Mouse (Mus musculus) neural tube, embryonic 14.5 days (tissue): Measurements from ENCODE around the gene Mpv17. TPM values are rescaled to one million over a fixed set of nuclear protein-coding genes. Genes with fewer than 3 reads are reported as not detected.

Experiments used
- ATAC-seq: fragments of 200-750 bp; cut with Nextera tagmentation; 2 replicates; pipeline ENCODE4 v1.8.0; 2017; ENCODE audit warnings: low read depth, mild to moderate bottlenecking, moderate TSS enrichment, moderate library complexity
- H3K27ac ChIP-seq: fragments of 300-500 bp; sonication (generic); 2 replicates; pipeline ENCODE4 v1.5.1; 2014; ENCODE audit warnings: low read depth, mild to moderate bottlenecking, control low read depth, low read length, moderate library complexity, mixed read lengths
- H3K27me3 ChIP-seq: fragments of 300-500 bp; sonication (generic); 2 replicates; pipeline ENCODE4 v1.6.1; 2014; ENCODE audit warnings: low read length; ENCODE audit not compliant: control insufficient read depth, insufficient read depth
- H3K36me3 ChIP-seq: fragments of 300-500 bp; sonication (generic); 2 replicates; pipeline ENCODE4 v1.6.1; 2014; ENCODE audit warnings: low read length, mixed read lengths; ENCODE audit not compliant: control insufficient read depth, insufficient read depth
- H3K4me1 ChIP-seq: fragments of 300-500 bp; sonication (generic); 2 replicates; pipeline ENCODE4 v1.6.1; 2014; ENCODE audit warnings: low read length; ENCODE audit not compliant: control insufficient read depth, insufficient read depth
- H3K4me2 ChIP-seq: fragments of 300-500 bp; sonication (generic); 2 replicates; pipeline ENCODE4 v1.6.1; 2014; ENCODE audit warnings: mild to moderate bottlenecking, low read depth, low read length, control low read depth
- H3K4me3 ChIP-seq: fragments of 300-500 bp; sonication (generic); 2 replicates; pipeline ENCODE4 v1.5.1; 2014; ENCODE audit warnings: low read depth, low read length, control low read depth, mixed read lengths
- H3K9ac ChIP-seq: fragments of 300-500 bp; sonication (generic); replicated peaks from 2 replicates; pipeline ENCODE4 v1.6.1; 2014; ENCODE audit warnings: low read depth, mild to moderate bottlenecking, control low read depth, low read length, mixed read lengths
- H3K9me3 ChIP-seq: fragments of 300-500 bp; sonication (generic); 2 replicates; pipeline ENCODE4 v1.6.1; 2016; ENCODE audit warnings: low read length; ENCODE audit not compliant: control insufficient read depth
- WGBS: fragments of 180-500 bp; shearing (Covaris S2); extraction: QIAGEN DNeasy Blood & Tissue Kit; methylation state at CpG from one replicate; pipeline ENCODE4 v1.1.7; 2014; 5-methylcytosine and 5-hydroxymethylcytosine counted together
- polyA plus RNA-seq: library from polyadenylated mRNA; unstranded; fragments of >200 nt; fragmentation: Nextera tagmentation; extraction: Ambion mirVana; gene quantifications from 2 replicates; pipeline ENCODE4 v1.2.1, GENCODE M21; 2014

Gene Mpv17
- 58.3 and 58.4 TPM in 2 replicates for polyA plus RNA-seq

DNA sequence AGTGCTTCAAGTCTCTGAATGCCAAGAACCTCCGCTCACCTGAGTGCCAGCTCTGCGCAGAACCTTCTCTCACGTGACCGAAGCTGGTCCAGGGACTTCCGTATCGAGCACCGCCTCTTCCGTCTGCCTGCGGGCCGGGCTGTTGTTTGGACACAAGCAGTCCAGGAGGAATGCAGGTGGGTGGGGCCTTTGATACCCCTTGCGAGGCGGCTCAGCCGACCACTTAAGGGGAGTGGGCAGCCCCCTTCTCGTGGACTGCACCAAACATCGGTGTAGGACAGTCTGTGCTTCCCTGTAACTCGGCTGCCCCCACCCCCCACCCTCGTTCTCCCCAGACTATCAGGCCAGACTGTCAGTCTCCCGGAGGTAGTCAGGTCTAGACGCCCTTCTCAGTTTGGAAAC is at the start of gene Mpv17:
Mpv17 (minus strand) TSS at position 100 of the 402 bp plus-strand sequence.
- peak within 1 kb of the TSS; percentile 67 for H3K4me2 ChIP-seq
- H3K27me3 ChIP-seq = no peaks in the 10 kb centered on the region
- no peak within 1 kb of the TSS for H3K27ac ChIP-seq
- H3K36me3 ChIP-seq = peaks cover 27% of the 10 kb centered on the region
- ATAC-seq = peak; percentile 97
- no peaks in the 10 kb centered on the region for H3K9me3 ChIP-seq
- peak within 1 kb of the TSS; percentile 54 for H3K9ac ChIP-seq
- H3K4me1 ChIP-seq = peaks cover 12% of the 10 kb centered on the region
- WGBS = under 1% methylated on average over 19 of the region's 19 CpGs
- peak within 1 kb of the TSS; percentile 51 for H3K4me3 ChIP-seq

DNA sequence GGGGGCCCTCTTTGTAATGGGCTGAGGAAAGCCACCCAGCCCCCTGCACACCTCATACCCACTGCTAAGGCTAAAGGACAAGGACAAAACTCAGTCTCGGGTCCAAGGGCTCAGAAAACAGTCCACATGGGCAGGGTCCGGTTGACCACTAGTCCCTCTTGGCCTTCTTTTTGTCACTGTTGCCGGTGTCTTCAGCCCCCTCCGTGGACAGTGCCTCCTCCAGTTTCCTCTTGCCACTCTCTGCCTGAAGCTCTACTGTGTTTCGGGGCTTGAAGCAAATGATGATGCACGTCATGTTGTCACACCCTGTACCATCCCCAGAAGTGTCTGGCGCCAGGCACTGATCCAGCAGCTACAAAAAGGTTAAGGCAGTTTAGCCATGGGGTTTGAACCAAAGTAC is 48.9 kb upstream of the Mpv17 start:
- WGBS = 82% methylated on average over 7 of the region's 7 CpGs
- peak overlapping the region; percentile 84; the same call in 1 of the 2 replicates for H3K9ac ChIP-seq
- no peaks in the 10 kb centered on the region for H3K27me3 ChIP-seq
- peak overlapping the region; percentile 80 for H3K4me3 ChIP-seq
- peaks cover 5% of the 10 kb centered on the region for H3K9me3 ChIP-seq
- no peak for ATAC-seq
- peaks cover 54% of the 10 kb centered on the region for H3K36me3 ChIP-seq
- peaks cover 18% of the 10 kb centered on the region; the same call in 1 of the 2 replicates for H3K4me1 ChIP-seq
- H3K4me2 ChIP-seq = peak overlapping the region; percentile 69
- H3K27ac ChIP-seq = 0 out of 2 replicates have a peak overlapping the region, but pooled peaks have one; percentile 75

DNA sequence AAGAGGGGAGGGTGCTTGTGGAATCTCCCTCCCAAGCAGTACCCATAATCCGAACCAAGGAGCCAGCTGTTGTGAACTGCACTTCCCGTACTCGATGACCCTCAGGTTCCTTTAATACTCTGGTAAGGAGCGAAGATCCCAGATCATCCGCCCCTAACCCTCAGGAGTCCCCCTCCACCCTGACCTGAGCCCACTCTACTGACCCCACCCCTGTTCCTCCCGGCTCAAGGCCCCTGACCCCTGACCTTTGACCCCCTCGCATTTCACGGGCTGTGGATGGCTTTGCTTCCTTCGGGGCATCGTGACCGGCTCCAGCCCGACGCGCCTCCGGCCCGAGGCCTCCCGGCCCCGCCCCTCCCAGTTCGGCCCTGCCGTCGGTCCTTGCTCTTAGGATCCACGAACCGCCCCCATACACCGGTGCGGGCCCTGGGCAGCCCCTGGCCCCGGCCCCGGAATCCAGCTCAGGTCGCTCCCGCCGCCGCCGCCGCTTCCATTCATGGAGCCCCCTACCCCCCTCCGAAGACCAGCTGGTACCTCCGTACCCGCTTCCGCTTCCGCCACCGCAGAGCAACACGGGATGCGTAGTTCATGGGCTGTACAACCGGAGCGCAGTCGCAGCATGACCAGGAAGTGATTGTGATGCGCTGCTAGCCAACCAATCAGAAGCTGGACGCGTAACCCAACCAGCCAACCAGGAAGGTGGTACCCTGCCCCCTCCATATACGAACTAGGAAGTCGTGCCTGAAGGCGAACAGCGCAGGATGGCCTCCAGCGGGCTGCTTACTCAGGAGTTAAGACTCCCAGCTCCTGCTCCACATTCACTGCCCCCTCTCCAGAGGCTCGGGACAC is 47.9 kb upstream of the Mpv17 start, which contains the start of gene Zfp513:
Zfp513 (minus strand) TSS at position 562 of the 849 bp plus-strand sequence.
- Histone ChIP-seq H3K36me3 (peaks cover 61% of the 10 kb centered on the region), H3K9ac (peak within 1 kb of the TSS; percentile 84), H3K27me3 (no peaks in the 10 kb centered on the region), H3K4me1 (peaks cover 18% of the 10 kb centered on the region; the same call in 1 of the 2 replicates), H3K4me3 (peak within 1 kb of the TSS; percentile 80), H3K4me2 (peak within 1 kb of the TSS; percentile 84), H3K27ac (peak within 1 kb of the TSS; percentile 84), H3K9me3 (peaks cover 5% of the 10 kb centered on the region)
- peak; percentile 97 for ATAC-seq
- under 1% methylated on average over 52 of the region's 53 CpGs for WGBS

DNA sequence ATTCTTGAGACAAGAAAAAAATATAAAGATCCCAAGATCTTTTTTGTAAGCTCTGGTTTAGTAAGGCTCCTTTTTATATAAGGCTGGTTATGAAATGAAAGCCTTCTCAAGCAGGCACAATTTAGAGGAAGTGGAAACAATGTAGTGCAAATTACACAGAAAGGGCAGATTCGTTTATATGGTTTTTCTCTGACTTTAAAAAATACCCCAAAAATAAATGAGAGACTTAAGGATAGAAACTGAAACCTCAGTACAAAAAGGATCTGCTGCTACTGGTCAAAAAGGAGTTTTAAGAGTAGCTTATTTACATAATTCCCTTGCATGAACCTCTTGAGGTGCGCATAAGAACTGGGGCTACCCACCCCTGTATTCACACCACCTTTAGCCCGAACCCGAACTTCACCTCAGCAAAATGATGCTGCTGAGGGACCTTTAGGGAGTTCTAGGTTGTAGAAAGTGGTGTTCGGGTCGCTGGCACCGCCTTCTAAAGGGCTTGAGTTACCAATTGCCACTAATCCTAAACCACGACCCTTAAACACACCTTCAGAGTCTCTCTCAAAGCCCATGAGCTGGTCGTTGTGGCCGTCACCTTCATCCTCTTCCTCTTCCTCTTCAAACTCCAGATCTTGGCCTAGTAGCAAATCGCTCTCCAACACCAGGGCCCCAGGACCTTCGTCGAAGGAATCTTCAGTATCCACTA is 47.1 kb upstream of the Mpv17 start:
- Histone ChIP-seq H3K4me3 (peak overlapping the region; percentile 80), H3K4me1 (peaks cover 18% of the 10 kb centered on the region; the same call in 1 of the 2 replicates), H3K27me3 (no peaks in the 10 kb centered on the region), H3K27ac (peak overlapping the region; percentile 84; the same call in 1 of the 2 replicates), H3K36me3 (peaks cover 65% of the 10 kb centered on the region), H3K9ac (peak overlapping the region; percentile 84), H3K9me3 (peaks cover 5% of the 10 kb centered on the region), H3K4me2 (peak overlapping the region; percentile 84)
- 22% methylated on average over 13 of the region's 13 CpGs for WGBS
- no peak for ATAC-seq

DNA sequence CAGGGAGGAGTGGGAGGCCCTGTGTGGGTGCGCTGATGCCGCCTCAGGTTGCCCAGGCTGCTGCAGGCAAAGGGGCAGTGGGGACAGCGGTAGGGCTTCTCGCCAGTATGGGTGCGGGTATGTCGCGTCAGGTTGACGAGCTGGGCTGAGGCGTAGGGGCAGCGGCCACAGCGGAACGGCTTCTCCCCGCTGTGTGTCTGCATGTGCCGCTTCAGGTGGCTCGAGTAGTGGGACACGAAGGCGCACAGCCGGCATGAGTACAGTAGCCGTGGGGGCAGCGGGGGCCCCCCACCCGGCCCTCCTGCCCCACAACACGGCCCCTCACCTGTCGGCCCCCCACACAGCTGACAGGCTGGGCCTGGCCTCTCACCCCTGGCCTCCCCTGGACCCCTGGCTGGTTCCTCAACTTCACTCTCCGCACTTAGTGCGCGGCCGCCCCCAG is 46.3 kb upstream of the Mpv17 start:
- Histone ChIP-seq H3K4me1 (peaks cover 18% of the 10 kb centered on the region; the same call in 1 of the 2 replicates), H3K27ac (0 out of 2 replicates have a peak overlapping the region, but pooled peaks have one; percentile 28), H3K9ac (no peak overlapping the region), H3K36me3 (peaks cover 67% of the 10 kb centered on the region), H3K4me3 (peak overlapping the region; percentile 11; the same call in 1 of the 2 replicates), H3K4me2 (peak overlapping the region; percentile 84), H3K27me3 (no peaks in the 10 kb centered on the region), H3K9me3 (peaks cover 5% of the 10 kb centered on the region)
- 90% methylated on average over 27 of the region's 27 CpGs for WGBS
- ATAC-seq = no peak

DNA sequence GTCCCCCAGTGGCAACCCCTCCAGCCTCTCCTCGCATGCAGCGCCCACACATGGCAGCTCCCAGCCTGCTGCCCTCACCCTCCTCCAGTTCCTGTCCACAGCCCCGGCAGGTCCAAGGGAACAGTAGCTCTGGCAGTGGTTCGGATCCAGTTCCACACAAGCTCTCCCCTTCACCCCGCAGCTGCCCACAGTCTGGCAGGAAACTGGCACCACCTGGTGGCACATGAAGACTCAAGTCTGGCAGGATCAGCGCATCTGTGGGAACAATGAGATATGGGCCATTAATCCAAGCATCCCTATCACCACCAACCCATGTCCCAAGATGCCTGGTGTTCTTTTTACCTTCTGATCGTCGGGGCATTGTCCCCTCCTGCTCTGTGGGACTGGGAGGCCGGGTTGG is 45.8 kb upstream of the Mpv17 start:
- Histone ChIP-seq H3K4me3 (peak overlapping the region; percentile 11; the same call in 1 of the 2 replicates), H3K9ac (no peak overlapping the region), H3K4me1 (peaks cover 18% of the 10 kb centered on the region; the same call in 1 of the 2 replicates), H3K27ac (0 out of 2 replicates have a peak overlapping the region, but pooled peaks have one; percentile 28), H3K9me3 (peaks cover 5% of the 10 kb centered on the region), H3K27me3 (no peaks in the 10 kb centered on the region), H3K36me3 (peaks cover 72% of the 10 kb centered on the region), H3K4me2 (peak overlapping the region; percentile 84; the same call in 1 of the 2 replicates)
- WGBS = 82% methylated on average over 9 of the region's 9 CpGs
- ATAC-seq = no peak

DNA sequence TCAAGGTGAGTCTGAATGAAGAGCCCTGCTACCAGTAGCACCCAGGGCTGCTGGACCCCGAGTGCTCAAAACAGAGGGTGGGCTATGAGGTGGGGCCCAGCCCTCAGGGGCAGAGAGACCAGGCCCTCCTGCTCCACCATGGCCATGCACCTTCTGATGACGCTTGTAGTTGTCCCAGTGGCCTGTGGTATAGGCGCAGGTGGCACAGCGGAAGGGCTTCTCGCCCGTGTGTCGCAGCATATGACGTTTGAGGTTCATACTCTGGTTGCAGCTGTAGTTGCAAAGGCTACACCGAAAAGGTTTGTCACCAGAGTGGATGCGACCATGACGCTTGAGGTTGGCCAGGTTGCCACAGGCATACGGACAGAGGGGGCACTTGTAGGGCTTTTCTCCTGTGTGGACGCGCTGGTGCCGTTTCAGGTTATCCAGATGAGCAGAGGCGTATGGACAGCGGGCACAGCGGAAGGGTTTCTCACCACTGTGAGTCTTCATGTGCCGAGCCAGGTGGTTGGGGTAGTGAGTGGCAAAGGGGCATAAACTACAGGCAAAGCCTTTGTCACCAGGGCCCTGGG is 45.4 kb upstream of the Mpv17 start:
- Histone ChIP-seq H3K4me3 (no peak overlapping the region), H3K27ac (no peak overlapping the region), H3K9ac (no peak overlapping the region), H3K4me1 (peaks cover 20% of the 10 kb centered on the region; the same call in 1 of the 2 replicates), H3K27me3 (no peaks in the 10 kb centered on the region), H3K9me3 (peaks cover 5% of the 10 kb centered on the region), H3K36me3 (peaks cover 72% of the 10 kb centered on the region), H3K4me2 (no peak overlapping the region)
- no peak for ATAC-seq
- WGBS = 92% methylated on average over 19 of the region's 19 CpGs

DNA sequence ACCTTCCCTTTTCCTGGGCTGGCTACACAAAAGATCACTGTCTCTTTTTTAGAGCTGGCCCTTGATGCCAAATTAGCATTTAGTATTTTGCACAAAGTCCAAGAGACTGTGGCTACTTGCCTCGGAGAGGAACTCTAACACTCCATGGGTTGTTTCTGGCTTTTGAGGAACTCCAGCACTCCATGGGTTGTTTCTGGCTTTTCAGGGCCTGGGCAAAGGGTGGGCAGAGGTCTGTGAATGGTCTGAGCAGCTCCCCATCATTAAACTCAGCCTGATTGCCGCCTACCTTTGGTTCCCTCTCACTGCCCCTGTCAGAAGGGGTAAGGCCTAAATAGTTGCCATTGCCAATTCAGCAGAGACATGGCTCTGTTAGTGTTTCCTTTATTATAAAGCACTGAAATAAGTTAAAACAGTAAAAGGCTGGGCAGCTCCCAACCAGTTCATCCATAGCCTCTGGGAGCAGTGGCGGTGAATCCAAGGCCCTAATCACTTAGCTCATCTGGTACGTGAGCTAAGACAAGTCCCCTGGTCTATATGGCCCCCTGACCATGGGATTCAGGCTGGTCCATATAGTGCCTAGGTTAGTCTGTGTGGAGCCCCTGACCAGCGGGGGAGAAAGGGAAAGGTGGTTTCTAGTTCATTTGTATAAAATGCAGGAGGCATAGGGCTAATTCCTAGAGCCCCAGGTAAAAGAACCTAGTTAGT is 44.7 kb upstream of the Mpv17 start:
- Histone ChIP-seq H3K9me3 (peaks cover 5% of the 10 kb centered on the region), H3K36me3 (peaks cover 69% of the 10 kb centered on the region), H3K9ac (no peak overlapping the region), H3K27ac (no peak overlapping the region), H3K27me3 (no peaks in the 10 kb centered on the region), H3K4me1 (peaks cover 26% of the 10 kb centered on the region; the same call in 1 of the 2 replicates), H3K4me3 (no peak overlapping the region), H3K4me2 (no peak overlapping the region)
- WGBS = 87% methylated on average over 5 of the region's 5 CpGs
- ATAC-seq = no peak
